Mouse (Mus musculus): Measurements from ENCODE around the gene Ahr.

Ahr gene

DNA sequence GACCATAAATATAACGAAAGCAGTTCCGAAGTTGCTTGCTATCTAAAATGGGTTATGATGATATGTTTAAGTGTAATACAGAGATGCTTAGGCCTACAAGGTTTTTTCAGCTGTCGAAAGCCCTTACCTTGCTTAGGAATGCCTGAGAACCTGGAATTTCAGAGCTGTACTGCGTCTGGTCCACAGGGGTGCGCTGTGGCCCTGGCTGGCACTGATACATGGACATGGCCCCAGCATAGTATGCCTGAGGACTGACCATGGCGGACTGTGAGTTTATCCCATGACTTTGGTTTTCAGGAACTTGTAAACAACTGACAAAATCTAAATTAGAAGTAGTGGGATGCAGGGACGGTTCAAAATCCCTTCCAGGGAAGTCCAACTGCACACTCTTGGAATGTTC lies 31.3 kb downstream of the Ahr start:
- no peak for DNase-seq (ENCODE audit: low spot score)

- no peak for DNase-seq (ENCODE audit: low spot score)
These were observed 33.4 kb downstream of the Ahr start for GRCm38 (mm10) chr12:35501476-35501875.

- no peak for DNase-seq (ENCODE audit: low spot score)
These were observed 39.6 kb downstream of the Ahr start for GRCm38 (mm10) chr12:35495195-35495594.

DNA sequence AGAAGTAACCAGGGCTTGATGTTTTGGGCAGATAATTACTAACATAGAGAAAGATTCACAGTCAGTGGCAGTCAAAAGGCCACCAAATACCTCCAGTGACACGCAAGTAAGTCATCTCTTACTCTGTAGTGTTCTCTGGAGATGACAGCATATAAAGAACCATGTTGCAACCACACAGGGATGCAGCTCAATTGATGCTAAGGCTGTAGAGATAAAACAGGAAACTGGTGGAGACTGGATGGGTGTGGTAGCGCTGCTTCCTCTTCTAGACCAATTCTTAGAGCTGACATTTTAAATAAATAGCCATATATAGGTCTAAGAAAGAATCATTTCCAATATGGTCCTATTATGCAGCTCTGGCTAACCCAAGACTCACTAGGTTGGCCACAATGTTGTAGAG lies 54.1 kb downstream of the Ahr start:
- no peak for DNase-seq (ENCODE audit: low spot score)

DNA sequence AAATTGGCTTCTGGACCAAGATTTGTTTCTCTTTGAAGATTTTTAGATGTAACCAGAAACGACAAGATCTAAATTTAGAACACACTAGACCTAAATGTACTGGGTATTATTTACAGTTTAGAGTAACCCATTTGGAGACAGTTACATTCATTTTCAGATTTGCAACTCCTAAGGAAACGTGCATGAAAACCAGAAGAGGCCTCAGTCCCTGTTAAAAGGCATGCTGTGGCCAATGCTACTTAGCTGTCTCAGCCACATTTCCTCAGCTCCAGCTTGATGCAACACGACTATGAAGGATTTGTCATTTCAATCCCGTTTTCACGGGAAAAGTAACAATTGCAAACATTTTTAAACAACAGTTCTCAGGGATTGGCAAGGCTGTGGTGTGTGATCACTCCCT lies 55.9 kb downstream of the Ahr start:
- DNase-seq (ENCODE audit: low spot score) = no peak

GRCm38 (mm10) chr12:35463457-35463856 lies 71.4 kb downstream of the Ahr start:
- no peak for DNase-seq (ENCODE audit: low spot score)

- no peak for DNase-seq (ENCODE audit: low spot score)
These were observed 72.2 kb downstream of the Ahr start for GRCm38 (mm10) chr12:35462667-35463066.

- DNase-seq (ENCODE audit: low spot score) = no peak
These were observed 75.2 kb downstream of the Ahr start for GRCm38 (mm10) chr12:35459662-35460061.
